Mouse (Mus musculus) gastrocnemius, postnatal 14 days (tissue): ENCODE data around the gene Tbxas1. TPM values are rescaled to one million over a fixed set of nuclear protein-coding genes. Genes with fewer than 3 reads are reported as not detected.
A peak's percentile ranks its signal among the peaks of the same experiment; 100 is the strongest.

ENCODE experiments used
- DNase-seq: peaks from one replicate; pipeline ENCODE4 v3.0.0; 2021; ENCODE audit warnings: mixed read lengths
- intact Hi-C: fragments of 180-260 bp; cut with DNase I; formaldehyde crosslinking; loops from one replicate; pipeline ENCODE4 v1.15.1; 2025; ENCODE audit warnings: low total_unique reads
- total RNA-seq, 2 experiments: library from RNA; stranded (reverse); gene quantifications; 2 replicates each; pipeline ENCODE4 v1.2.3; 2021

Gene Tbxas1
- total RNA-seq, 2 experiments from 2014 or later: 0.75 to 1.4 TPM

DNA sequence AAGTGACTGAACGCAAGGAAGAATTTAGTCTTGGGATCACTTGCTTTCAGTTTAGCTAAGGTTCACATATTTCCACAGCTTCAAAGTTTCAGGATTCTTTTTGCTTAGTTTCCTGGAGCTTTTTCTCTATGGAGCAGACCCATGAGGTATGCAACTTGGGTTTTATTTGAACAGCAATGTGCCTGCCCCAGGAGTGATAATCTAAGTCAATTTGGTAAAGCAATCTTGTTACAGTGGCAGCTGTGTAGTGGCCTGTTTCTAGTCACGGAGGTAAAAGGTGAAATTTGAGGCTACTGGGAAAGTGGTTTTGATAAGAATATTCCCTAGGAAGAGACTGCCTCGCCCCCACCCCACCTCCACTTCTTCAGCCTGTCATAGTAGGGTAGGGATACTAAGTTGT is 9.3 kb downstream of the Tbxas1 start:
- intact Hi-C loops: no loop called here

GRCm38 (mm10) chr6:38885132-38885531 is 9.9 kb downstream of the Tbxas1 start:
- no peak for DNase-seq
- intact Hi-C loops: no loop called here

More for the DNA sequence above, 9.3 kb downstream of the Tbxas1 start:
- no peak for DNase-seq

DNA sequence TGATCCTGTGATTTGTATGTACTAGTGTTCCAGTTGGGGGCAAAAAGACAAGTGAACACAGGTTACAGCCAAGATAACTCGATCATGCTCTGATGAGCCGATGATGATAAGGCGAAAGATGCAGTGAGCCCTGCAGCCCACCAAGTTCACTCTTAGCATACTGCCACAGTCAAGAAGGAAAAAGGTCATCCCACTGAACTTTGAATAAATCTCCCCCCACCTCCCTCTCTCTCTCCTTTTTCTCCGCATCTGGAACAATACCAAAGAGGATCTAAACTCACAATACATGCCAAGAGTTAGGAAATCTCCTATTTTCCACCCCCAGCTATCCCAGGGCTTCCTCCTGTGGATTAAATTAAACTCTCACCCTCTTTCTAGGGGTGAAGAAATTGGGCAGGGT is 12.2 kb downstream of the Tbxas1 start:
- no peak for DNase-seq
- intact Hi-C loops: no loop called here

DNA sequence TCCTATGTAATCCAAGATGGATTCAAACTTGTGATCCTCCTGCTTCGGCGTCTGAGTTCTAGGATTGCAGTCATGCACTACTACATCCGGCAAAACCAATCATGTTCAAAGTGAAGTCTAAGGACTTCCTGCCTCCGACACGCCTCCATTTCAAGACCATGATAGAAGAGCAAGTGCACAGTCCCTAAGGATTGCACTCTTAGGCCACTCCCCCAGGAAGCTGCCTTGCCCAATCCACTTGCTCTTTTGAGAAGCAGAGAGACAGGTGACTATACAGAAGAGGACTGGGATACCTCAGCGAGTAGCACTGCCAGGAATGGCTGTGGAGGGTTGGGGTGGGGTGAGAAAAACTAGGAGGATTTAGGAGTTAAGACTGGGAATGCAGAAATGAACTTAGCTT is 14.0 kb downstream of the Tbxas1 start:
- DNase-seq: no peak
- intact Hi-C loops: no loop called here

- intact Hi-C loops: no loop called here
- no peak for DNase-seq
These were observed 16.8 kb downstream of the Tbxas1 start for GRCm38 (mm10) chr6:38892017-38892416.

DNA sequence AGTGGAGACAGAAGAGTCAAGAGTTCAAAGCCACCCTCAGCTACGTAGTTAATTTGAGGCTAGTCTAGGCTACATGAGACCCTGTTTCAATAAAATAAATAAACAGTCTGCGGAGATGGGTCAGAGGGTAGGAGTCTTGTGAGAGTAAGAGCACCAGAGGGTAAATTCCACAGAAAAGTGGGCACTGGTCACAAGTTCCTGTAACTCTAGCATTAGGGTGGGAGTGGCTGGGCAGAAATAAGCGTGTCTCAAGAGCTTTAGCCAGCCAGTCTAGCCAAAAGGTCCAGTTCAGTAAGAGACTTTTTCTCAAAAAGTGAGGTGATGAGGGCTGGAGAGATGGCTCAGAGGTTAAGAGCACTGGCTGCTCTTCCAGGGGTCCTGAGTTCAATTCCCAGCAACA is 18.4 kb downstream of the Tbxas1 start:
- DNase-seq: no peak
- intact Hi-C loops: no loop called here

- DNase-seq: no peak
- intact Hi-C loops: no loop called here
These were observed 24.9 kb downstream of the Tbxas1 start for GRCm38 (mm10) chr6:38900073-38900472.

DNA sequence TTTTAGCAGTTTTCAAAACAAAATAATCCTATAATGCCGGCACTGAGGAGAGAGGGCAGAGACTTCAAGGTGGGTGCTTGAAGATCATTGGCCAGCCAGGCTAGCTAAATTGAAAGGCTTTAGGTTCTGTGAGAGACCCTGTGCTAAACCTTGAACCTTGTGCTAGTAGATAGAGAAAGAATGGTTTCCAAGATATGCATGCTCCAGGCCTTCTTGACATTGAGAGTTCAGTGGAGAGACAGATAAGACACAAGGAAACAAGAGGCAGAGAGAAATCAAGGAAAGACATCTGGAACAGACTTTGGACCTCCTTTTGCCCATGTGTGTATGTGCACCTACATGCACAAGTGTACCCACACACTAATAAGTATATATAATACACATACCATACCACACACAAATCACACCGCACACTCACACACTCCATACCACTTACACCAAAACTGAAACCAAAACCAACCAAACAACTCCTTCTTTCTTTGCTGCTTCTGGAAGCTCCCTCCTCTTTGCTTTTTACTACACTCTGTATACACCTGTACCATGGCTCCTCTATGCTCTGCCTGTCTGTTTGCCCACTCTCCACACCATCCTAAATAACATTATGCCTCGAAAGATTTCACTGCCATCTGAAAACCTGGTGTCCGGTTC is 25.4 kb downstream of the Tbxas1 start:
- no peak for DNase-seq
- intact Hi-C loops: no loop called here

DNA sequence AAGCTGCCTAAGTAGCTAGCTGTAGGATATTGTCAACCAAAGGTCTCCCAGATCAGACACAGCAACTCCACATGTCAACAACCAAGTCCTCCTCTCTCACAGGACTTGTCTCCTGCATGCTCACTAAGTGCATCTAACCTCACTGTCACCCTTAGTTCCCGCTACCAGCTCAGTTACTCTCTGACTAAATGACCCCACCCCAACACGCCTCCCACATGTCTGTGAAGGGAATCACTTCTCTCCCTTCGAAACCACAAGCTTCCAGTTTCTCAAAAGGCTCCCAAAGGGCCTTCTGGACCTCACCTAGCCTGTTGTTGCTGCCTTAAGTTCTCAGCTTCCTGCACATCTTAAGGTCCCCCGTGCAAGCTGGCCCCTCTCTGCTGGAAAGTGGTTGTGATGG is 25.9 kb downstream of the Tbxas1 start:
- intact Hi-C loops: no loop called here

GRCm38 (mm10) chr6:38901636-38902035 is 26.4 kb downstream of the Tbxas1 start:
- DNase-seq: no peak
- intact Hi-C loops: no loop called here

More for the DNA sequence above, 25.9 kb downstream of the Tbxas1 start:
- no peak for DNase-seq

- no peak for DNase-seq
- intact Hi-C loops: no loop called here
These were observed 27.7 kb downstream of the Tbxas1 start for GRCm38 (mm10) chr6:38902820-38903439.

DNA sequence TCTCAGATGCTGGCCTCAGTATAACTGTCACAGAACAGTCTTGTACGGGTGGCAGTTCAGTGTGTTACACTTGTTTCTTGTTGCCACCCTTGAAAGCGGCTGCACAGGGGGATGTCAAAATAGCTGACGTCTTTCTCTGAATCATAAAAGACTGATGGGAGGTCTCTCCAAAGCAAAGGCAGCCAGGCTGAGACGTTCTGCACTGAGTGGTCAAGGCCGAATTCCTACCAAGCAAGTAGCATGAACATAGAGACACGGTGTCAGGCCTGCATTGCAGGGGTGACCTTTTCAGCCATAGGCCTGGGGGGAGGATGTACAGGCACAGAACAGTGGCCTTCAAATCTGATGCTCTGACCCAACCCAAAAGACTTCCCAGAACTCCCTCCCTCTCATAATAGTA is 30.8 kb downstream of the Tbxas1 start:
- DNase-seq: no peak
- intact Hi-C loops: no loop called here

DNA sequence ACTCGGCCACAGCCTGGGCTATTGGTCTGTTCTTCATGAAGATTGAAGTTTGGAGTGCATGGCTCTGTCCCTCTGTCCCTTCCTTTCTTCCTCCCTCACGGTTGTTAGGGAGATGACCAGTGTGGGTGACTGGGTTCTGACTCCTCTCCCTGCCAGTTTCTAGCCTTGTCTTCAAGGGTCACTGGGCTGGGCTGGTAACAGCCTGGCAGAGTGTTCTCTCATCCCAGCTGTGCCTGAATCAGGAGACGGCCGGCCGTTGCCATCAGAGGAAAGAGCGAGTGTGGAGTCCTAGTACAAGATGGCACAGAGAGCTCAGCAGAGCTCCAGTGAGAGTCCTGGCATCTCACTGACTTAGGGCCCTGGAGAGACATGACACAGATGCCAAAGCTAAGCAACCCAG is 33.2 kb downstream of the Tbxas1 start:
- DNase-seq: no peak
- intact Hi-C loops: no loop called here

DNA sequence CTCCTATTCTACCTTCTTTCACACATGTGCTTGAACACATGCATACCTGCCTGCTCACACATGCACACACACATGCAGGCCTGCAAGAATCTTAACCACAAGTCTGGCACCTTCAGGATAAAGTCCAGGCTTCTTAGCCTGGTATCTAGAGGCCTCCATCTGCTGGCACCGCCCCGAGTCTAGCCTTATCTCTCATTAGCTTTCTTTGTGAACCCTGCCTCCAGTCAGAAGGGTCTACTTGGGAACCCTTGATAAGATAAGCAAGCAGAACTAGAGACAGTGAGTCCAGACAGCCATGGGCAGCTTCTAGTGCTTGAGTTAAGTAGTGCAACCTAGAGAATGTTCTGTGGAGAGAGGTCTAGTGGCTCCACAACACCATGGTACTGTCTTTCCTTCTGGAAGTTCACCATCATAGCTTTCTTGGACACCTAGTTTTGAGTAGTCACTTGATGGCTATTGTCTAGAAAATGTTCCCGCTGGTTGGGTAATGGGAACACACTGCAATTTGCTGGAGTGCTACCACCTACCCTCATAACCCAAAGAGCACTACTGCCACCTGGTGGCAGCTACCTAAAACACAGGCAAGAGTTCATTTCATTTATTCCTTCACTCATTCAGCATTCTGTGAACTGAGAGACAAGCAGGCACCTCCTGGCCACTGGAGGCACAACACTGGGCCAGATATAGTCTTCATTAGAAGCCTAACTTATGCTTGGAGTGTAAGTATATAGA is 35.8 kb downstream of the Tbxas1 start:
- intact Hi-C loops: loop anchor here (2.0 to 10.0 kb wide), 2 partner anchors 154 to 174 kb away; no protein-coding TSS in a partner anchor
- DNase-seq: peak; percentile 44

DNA sequence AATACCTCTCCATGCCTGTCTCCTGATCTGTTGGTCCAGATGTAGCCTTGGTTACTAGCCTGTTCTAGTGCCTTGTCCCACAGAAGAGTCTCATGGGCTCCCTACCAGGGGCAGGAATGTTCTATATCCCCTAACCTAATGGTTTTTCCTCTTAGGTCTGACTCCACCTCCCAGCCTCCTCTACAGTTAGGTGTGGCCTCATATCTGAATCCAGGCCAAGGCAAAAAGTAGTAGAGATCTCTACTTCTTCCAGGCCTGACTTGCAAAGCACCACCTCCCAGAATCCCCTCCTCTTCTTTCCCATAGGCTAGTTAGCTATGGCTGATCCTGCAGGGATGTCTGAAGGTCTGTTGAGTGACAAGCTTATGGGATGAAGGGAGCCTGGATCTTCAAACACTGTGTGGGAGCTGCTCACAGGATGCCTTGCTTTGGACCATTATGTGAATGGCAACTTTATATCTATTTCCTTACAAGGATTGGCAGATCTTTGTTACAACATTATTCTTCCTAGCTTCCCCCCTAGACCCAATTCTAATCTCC is 37.0 kb downstream of the Tbxas1 start:
- no peak for DNase-seq
- intact Hi-C loops: loop anchor here (10.0 kb wide), 1 partner anchor 153 kb away; no protein-coding TSS in a partner anchor

DNA sequence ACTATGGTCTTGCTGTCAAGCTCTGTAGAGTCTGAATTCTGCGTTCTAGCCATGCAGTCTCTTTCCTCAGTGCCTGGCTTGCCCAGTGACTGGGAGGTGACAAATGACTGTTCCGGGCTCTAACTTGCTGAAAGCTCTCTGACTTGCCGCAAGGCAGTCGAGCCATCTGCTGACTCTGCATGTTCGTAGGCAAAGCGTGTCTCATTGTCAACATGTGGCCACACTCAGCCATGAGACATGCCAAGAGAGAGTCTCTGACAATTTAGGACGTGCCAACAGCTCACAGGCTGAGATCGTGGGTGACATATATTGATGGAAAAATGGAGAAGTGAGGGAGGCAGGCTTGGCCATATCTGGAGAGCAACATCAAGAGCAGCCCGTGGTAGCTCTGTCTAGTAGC is 37.6 kb downstream of the Tbxas1 start:
- intact Hi-C loops: loop anchor here (10.0 kb wide), 1 partner anchor 152 kb away; no protein-coding TSS in a partner anchor

GRCm38 (mm10) chr6:38913386-38914042 is 38.3 kb downstream of the Tbxas1 start:
- intact Hi-C loops: loop anchor here (10.0 kb wide), 1 partner anchor 151 kb away; no protein-coding TSS in a partner anchor

More for the DNA sequence above, 37.6 kb downstream of the Tbxas1 start:
- DNase-seq: no peak

GRCm38 (mm10) chr6:38914181-38914580 is 39.0 kb downstream of the Tbxas1 start:
- no peak for DNase-seq
- intact Hi-C loops: loop anchor here (10.0 kb wide), 1 partner anchor 151 kb away; no protein-coding TSS in a partner anchor

More at GRCm38 (mm10) chr6:38913386-38914042, 38.3 kb downstream of the Tbxas1 start:
- no peak for DNase-seq

DNA sequence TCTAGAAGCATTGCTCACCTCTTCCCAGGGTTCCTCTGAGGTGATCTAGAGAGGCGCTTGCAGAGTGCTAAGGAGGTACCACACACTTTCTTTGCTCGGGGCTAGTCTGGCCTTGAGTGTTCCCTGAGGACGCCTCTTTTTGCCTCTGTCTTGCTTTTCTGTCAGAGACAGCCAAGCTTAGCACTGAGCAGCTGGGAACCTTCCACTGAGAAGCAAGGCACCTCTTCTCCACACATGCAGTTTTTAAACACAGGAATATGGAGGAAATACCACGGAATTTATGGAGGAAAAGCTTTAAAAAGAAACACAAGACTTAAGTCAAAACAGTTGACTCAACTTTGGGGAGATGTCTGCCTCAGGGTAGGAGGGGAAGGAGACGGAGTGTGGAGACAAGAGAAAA is 40.6 kb downstream of the Tbxas1 start:
- intact Hi-C loops: loop anchor here (5.0 to 10.0 kb wide), 2 partner anchors 149 to 263 kb away; no protein-coding TSS in a partner anchor
- no peak for DNase-seq
